Mouse (Mus musculus) hindbrain, postnatal 0 days (tissue): ENCODE results near the gene Arl2. TPM values are rescaled to one million over a fixed set of nuclear protein-coding genes. Genes with fewer than 3 reads are reported as not detected.

Source experiments
- ATAC-seq: fragments of 200-750 bp; cut with Nextera tagmentation; 2 replicates; pipeline ENCODE4 v1.8.0; 2017; ENCODE audit warnings: mild to moderate bottlenecking, moderate TSS enrichment, moderate library complexity
- DNase-seq: peaks from one replicate; pipeline ENCODE4 v3.0.0-alpha.2; 2015; ENCODE audit warnings: low spot score
- H3K27ac ChIP-seq: fragments of 300-500 bp; sonication (generic); 2 replicates; pipeline ENCODE4 v1.5.1; 2014; ENCODE audit warnings: mild to moderate bottlenecking
- H3K27me3 ChIP-seq: fragments of 300-500 bp; sonication (generic); 2 replicates; pipeline ENCODE4 v1.6.1; 2014; ENCODE audit warnings: low read length, mixed read lengths; ENCODE audit not compliant: insufficient read depth
- H3K36me3 ChIP-seq: fragments of 300-500 bp; sonication (generic); 2 replicates; pipeline ENCODE4 v1.6.1; 2014; ENCODE audit warnings: low read length, mixed read lengths; ENCODE audit not compliant: insufficient read depth
- H3K4me1 ChIP-seq: fragments of 300-500 bp; sonication (generic); 2 replicates; pipeline ENCODE4 v1.6.1; 2014; ENCODE audit warnings: antibody characterized with exemption, low read length, mixed read lengths; ENCODE audit not compliant: insufficient read depth
- H3K4me2 ChIP-seq: fragments of 300-500 bp; sonication (generic); 2 replicates; pipeline ENCODE4 v1.6.1; 2014; ENCODE audit warnings: low read depth, mild to moderate bottlenecking, low read length, moderate library complexity, mixed read lengths
- H3K4me3 ChIP-seq: fragments of 300-500 bp; sonication (generic); 2 replicates; pipeline ENCODE4 v1.5.1; 2014; ENCODE audit warnings: low read length
- H3K9ac ChIP-seq: fragments of 300-500 bp; sonication (generic); replicated peaks from 2 replicates; pipeline ENCODE4 v1.6.1; 2014; ENCODE audit warnings: mild to moderate bottlenecking, low read length, moderate library complexity, mixed read lengths
- H3K9me3 ChIP-seq: fragments of 300-500 bp; sonication (generic); 2 replicates; pipeline ENCODE4 v1.6.1; 2016; ENCODE audit warnings: low read length, mixed read lengths
- CTCF ChIP-seq: IDR thresholded peaks from 2 replicates; pipeline ENCODE4 v1.5.1; 2016; ENCODE audit warnings: antibody characterized with exemption, control low read depth, low read depth
- WGBS: fragments of 180-500 bp; shearing (Covaris S2); extraction: QIAGEN DNeasy Blood & Tissue Kit; methylation state at CpG from one replicate; pipeline ENCODE4 v1.1.7; 2014; 5-methylcytosine and 5-hydroxymethylcytosine counted together
- polyA plus RNA-seq: library from polyadenylated mRNA; unstranded; fragments of >200 nt; fragmentation: Nextera tagmentation; extraction: Ambion mirVana; gene quantifications from 2 replicates; pipeline ENCODE4 v1.2.1, GENCODE M21; 2015
- total RNA-seq: library from RNA; depleted of rRNA; stranded (reverse); fragments of >200 nt; gene quantifications from 2 replicates; pipeline ENCODE4 v1.2.3, GENCODE M21; 2014

Arl2 gene
- total and polyA plus RNA-seq, 2 experiments from 2014 or later: 112 to 155 TPM

DNA sequence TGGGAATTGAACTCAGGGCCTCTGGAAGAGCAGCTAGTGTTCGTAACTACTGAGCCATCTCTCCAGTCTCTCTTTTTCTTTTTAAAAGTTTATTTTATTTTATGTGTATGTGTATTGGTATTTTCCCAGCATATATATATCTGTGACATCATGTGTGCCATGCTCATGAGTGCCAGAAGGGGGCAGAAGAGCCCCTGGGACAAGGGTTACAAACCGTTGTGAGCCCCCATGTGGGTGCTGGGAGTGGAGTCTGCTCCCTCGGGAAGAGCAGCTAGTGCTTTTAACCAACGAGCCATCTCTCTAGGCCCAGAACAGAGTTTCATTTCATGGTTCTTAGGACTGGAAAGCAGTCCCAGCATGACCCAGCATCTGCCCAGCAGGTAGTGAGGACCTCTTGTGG, 25.4 kb upstream of the Arl2 start:
- H3K4me3 ChIP-seq: no peak overlapping the region
- no peak for TF ChIP-seq CTCF
- H3K27me3 ChIP-seq: no peaks in the 10 kb centered on the region
- no peaks in the 10 kb centered on the region for H3K9me3 ChIP-seq
- H3K9ac ChIP-seq: no peak overlapping the region
- no peak overlapping the region for H3K27ac ChIP-seq
- no peaks in the 10 kb centered on the region for H3K36me3 ChIP-seq
- H3K4me1 ChIP-seq: no peaks in the 10 kb centered on the region
- DNase-seq: no peak
- WGBS: 71% methylated on average over 4 of the region's 4 CpGs
- no peak overlapping the region for H3K4me2 ChIP-seq
- ATAC-seq: no peak

DNA sequence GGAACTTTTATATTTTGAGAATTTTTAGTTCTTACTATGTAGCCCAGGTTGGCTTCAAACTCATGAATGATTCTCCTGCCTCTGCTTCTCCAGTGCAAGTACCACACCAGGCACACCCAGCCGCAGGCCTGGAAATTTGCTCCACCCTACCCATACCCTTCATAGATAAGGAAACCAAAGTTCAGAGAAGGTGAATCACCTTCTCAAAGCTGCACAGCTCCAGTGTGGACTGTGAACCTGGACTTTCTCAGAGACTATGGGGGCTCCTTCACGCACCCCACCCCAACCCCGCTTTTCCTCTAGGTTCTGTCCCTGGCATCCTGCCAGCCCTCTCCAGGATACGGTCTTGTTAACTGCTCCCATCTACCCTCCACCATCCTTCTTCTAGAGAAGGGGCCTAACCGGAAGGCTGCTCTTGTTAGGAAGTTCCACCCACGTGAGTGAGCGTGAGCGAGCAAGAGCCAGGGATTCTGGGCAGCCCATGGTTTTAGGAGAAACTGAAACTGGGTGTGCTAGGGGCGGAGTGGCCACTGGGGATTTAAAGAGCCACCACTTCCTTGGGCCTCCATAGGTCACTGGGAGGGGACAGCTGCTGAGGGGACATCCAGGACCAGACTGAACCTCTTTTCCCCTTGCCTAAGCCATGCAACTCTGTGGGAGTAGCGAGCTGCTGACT, 22.7 kb upstream of the Arl2 start:
- no peak for TF ChIP-seq CTCF

DNA sequence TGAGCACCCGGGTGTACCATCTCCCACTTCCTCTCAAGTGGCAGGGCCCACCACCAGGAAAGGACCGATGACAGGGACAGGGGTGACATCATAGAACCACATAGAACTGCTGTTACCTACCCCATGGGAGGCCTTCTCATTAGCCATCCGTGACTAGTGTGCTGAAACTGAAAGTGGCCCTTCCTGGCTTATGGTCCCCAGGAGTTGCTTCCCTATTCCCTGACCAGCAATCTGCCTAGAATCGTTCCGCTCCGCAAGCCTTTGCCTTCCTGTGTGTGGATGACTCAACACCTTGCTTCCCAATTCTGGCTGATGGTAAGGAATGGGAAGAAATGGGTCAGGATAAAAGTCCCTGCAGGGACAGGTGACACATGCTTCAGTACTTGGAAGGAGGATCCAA, 15.9 kb upstream of the Arl2 start:
- DNase-seq (no peak), ATAC-seq (0 out of 2 replicates have a peak, but pooled peaks have one; percentile 38)
- H3K36me3 ChIP-seq: no peaks in the 10 kb centered on the region
- 75% methylated on average over 6 of the region's 6 CpGs for WGBS
- no peaks in the 10 kb centered on the region for H3K4me1 ChIP-seq
- no peak overlapping the region for H3K4me3 ChIP-seq
- no peaks in the 10 kb centered on the region for H3K9me3 ChIP-seq
- no peaks in the 10 kb centered on the region for H3K27me3 ChIP-seq
- TF ChIP-seq CTCF: no peak
- H3K9ac ChIP-seq: no peak overlapping the region
- no peak overlapping the region for H3K4me2 ChIP-seq
- no peak overlapping the region for H3K27ac ChIP-seq

More for the DNA sequence above, 22.7 kb upstream of the Arl2 start:
- Histone ChIP-seq H3K4me2 (no peak overlapping the region), H3K4me1 (no peaks in the 10 kb centered on the region), H3K27ac (no peak overlapping the region), H3K9ac (no peak overlapping the region), H3K4me3 (no peak overlapping the region), H3K9me3 (no peaks in the 10 kb centered on the region), H3K36me3 (no peaks in the 10 kb centered on the region), H3K27me3 (no peaks in the 10 kb centered on the region)
- DNase-seq (no peak), ATAC-seq (no peak)
- WGBS: 72% methylated on average over 10 of the region's 10 CpGs

DNA sequence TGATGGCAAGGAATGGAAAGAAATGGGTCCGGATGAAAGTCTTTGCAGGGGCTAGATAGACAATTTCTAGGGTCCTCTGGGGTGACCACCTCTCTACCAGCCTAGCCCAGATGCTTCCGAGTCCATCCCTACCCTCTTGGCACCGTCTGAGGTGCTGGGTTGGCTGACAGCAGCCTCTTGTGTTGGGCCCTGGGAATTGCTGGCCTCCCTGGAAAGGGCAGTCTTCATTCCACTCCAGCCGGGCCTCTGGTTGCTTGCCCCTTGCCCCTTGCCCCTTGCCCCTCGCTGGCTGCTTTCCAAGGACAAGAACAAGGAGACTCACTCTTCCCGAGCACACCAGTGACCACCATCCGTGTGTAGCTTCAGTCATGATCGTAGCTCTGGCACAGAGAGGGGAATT, 15.0 kb upstream of the Arl2 start:
- no peak overlapping the region for H3K4me2 ChIP-seq
- no peaks in the 10 kb centered on the region for H3K27me3 ChIP-seq
- 60% methylated on average over 8 of the region's 8 CpGs for WGBS
- no peak overlapping the region for H3K27ac ChIP-seq
- no peaks in the 10 kb centered on the region for H3K9me3 ChIP-seq
- no peaks in the 10 kb centered on the region for H3K4me1 ChIP-seq
- no peak for DNase-seq
- H3K36me3 ChIP-seq: no peaks in the 10 kb centered on the region
- no peak for ATAC-seq
- TF ChIP-seq CTCF: peak; percentile 25
- H3K4me3 ChIP-seq: no peak overlapping the region
- H3K9ac ChIP-seq: no peak overlapping the region

DNA sequence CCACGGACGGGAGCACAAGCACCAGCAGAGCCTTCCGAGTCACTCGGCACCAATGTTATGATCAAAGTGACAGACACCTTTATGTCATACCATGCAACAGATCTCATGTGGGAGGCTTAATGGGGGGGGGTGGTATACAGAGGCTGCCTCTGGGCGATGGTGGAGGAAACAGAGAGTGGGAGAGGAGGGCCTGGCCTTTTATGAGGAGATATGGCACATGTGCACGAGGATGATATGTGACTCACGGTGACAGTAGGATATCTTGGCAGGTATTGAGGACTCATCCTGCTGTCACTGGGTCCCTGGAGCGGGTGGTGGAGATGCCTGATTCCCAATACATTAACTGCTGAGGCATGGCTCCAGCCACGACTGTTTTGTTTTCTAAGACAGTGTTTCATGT, 13.8 kb upstream of the Arl2 start:
- WGBS: 80% methylated on average over 9 of the region's 9 CpGs

DNA sequence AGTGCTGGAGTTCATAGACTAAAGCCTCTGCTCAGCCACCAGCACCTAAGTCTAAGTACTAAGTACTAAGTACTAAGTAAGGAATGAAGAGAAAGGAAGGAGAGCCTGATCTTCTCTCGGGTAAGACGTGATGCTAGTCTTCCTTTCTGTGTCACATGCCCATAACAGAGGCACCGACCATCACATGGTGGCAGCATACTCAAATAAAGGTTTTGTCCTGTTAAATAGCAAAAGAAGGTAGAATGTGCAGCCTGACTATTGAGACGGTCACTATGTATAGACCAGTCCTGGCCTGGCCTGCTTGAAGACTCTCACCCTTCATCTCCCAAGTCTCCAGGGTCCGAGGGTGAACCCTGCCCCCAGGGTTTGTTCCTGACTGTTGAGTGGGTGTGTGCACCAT, 3.5 kb upstream of the Arl2 start:
- WGBS: 72% methylated on average over 5 of the region's 5 CpGs
- Histone ChIP-seq H3K4me2 (no peak overlapping the region), H3K36me3 (no peaks in the 10 kb centered on the region), H3K27me3 (no peaks in the 10 kb centered on the region), H3K4me1 (peaks cover 5% of the 10 kb centered on the region), H3K9me3 (no peaks in the 10 kb centered on the region), H3K9ac (no peak overlapping the region), H3K4me3 (no peak overlapping the region), H3K27ac (no peak overlapping the region)
- peak; percentile 14; the same call in 1 of the 2 replicates for TF ChIP-seq CTCF
- no peak for ATAC-seq
- no peak for DNase-seq

More for the DNA sequence above, 13.8 kb upstream of the Arl2 start:
- no peaks in the 10 kb centered on the region for H3K36me3 ChIP-seq
- DNase-seq (no peak), ATAC-seq (no peak)
- H3K9ac ChIP-seq: no peak overlapping the region
- H3K9me3 ChIP-seq: no peaks in the 10 kb centered on the region
- H3K4me3 ChIP-seq: no peak overlapping the region
- no peaks in the 10 kb centered on the region for H3K27me3 ChIP-seq
- TF ChIP-seq CTCF: no peak
- no peaks in the 10 kb centered on the region for H3K4me1 ChIP-seq
- no peak overlapping the region for H3K27ac ChIP-seq
- H3K4me2 ChIP-seq: no peak overlapping the region

DNA sequence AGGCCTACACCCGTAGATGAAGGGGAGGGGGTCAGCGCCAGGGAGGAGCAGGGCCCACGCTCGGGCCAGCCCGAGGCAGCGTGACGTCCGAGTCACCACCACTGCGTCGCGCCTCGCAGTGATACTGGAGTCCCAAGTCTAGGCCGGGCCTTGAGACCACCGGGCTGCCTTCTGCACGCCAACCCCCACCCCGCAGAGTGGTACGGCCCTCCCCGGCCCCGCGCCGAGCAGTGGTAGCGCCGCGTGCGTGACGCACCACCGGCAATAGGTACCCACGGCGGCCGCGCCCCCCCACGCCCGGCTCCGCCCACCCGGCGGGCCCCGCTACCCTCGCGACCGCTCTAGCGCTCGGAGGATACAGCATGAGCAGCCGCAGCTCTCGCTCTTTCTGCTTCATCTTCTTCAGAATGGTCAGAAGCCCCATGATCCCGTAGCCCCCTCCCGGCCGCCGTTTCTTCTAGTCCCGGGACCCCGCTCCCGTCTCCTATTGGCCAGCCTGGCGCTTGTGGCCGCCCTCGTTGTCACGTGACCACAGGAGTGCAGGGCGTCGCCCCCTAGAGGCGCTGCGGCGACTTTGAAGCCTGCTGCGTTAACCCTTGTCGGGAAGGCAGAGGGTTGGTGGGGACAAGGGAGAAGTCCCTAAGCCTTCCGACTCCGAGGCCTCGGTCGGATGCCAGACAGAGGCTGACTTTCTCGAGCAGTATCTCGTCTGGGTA, 512 bp downstream of the Arl2 start, which contains the start of gene Batf2:
TSS of gene Batf2 (plus strand) at position 306 of the 716 bp plus-strand sequence.
- ATAC-seq (peak; percentile 94), DNase-seq (peak; percentile 98)
- WGBS: under 1% methylated on average over 65 of the region's 68 CpGs
- H3K9me3 ChIP-seq: no peaks in the 10 kb centered on the region
- H3K4me3 ChIP-seq: peak within 1 kb of the TSS; percentile 65
- H3K27ac ChIP-seq: peak within 1 kb of the TSS; percentile 99
- peak within 1 kb of the TSS; percentile 92 for H3K4me2 ChIP-seq
- H3K4me1 ChIP-seq: peaks cover 10% of the 10 kb centered on the region
- peak within 1 kb of the TSS; percentile 80 for H3K9ac ChIP-seq
- H3K36me3 ChIP-seq: peaks cover 15% of the 10 kb centered on the region
- TF ChIP-seq CTCF: peak; percentile 78
- no peaks in the 10 kb centered on the region for H3K27me3 ChIP-seq
